Mouse (Mus musculus) liver, embryonic 14.5 days (tissue): ENCODE measurements around the gene Atg5. TPM values are rescaled to one million over a fixed set of nuclear protein-coding genes. Genes with fewer than 3 reads are reported as not detected.
A peak's percentile ranks its signal among the peaks of the same experiment; 100 is the strongest.

ENCODE experiments used
- ATAC-seq: fragments of 200-750 bp; cut with Nextera tagmentation; 2 replicates; pipeline ENCODE4 v1.8.0; 2017; ENCODE audit warnings: moderate number of reproducible peaks, mild to moderate bottlenecking, moderate library complexity; ENCODE audit not compliant: insufficient read depth
- DNase-seq, 3 experiments: peaks; one replicate each; pipeline ENCODE4 v3.0.0-alpha.2; 2012 to 2013; ENCODE audit warnings: low read depth in 3 of 3, low spot score in 3 of 3
- H3K27ac ChIP-seq: fragments of 300-500 bp; sonication (generic); 2 replicates; pipeline ENCODE4 v1.5.1; 2014; ENCODE audit warnings: moderate library complexity, mild to moderate bottlenecking, control low read depth, inconsistent platforms
- H3K27me3 ChIP-seq: fragments of 300-500 bp; sonication (generic); 2 replicates; pipeline ENCODE4 v1.6.1; 2014; ENCODE audit warnings: mild to moderate bottlenecking, low read length, moderate library complexity; ENCODE audit not compliant: control insufficient read depth, insufficient read depth
- H3K36me3 ChIP-seq: fragments of 300-500 bp; sonication (generic); replicated peaks from 2 replicates; pipeline ENCODE4 v1.6.1; 2014; ENCODE audit warnings: low read depth; ENCODE audit not compliant: control insufficient read depth, insufficient read depth
- H3K4me1 ChIP-seq, 2 experiments: fragments of 200-500 bp in 1 of 2; fragments of 300-500 bp in 1 of 2; sonication (generic) in 1 of 2; replicated peaks; 2 replicates each; pipeline ENCODE4 v1.6.1; 2012 to 2014; ENCODE audit warnings: antibody characterized with exemption in 1 of 2, inconsistent platforms in 1 of 2, low read length in 1 of 2; ENCODE audit not compliant: control insufficient read depth in 2 of 2, insufficient read depth in 2 of 2
- H3K4me2 ChIP-seq: fragments of 300-500 bp; sonication (generic); 2 replicates; pipeline ENCODE4 v1.6.1; 2014; ENCODE audit warnings: low read depth, mild to moderate bottlenecking, control low read depth, moderate library complexity
- H3K4me3 ChIP-seq, 2 experiments: fragments of 200-500 bp in 1 of 2; fragments of 300-500 bp in 1 of 2; sonication (generic) in 1 of 2; 2 replicates each; pipeline ENCODE4 v1.5.1; 2012 to 2014; ENCODE audit warnings: low read depth in 2 of 2, low read length in 2 of 2, mild to moderate bottlenecking in 2 of 2, control low read depth in 1 of 2, inconsistent platforms in 1 of 2, moderate library complexity in 1 of 2; ENCODE audit not compliant: insufficient read depth in 1 of 2
- H3K9ac ChIP-seq: fragments of 300-500 bp; sonication (generic); replicated peaks from 2 replicates; pipeline ENCODE4 v1.6.1; 2014; ENCODE audit warnings: mild to moderate bottlenecking, control low read depth, moderate library complexity
- H3K9me3 ChIP-seq: fragments of 300-500 bp; sonication (generic); 2 replicates; pipeline ENCODE4 v1.6.1; 2016; ENCODE audit warnings: low read length, mixed read lengths; ENCODE audit not compliant: control insufficient read depth
- CTCF ChIP-seq: IDR thresholded peaks from 2 replicates; pipeline ENCODE4 v1.5.1; 2016; ENCODE audit warnings: antibody characterized with exemption, low read depth, control low read depth
- EP300 ChIP-seq: IDR thresholded peaks from 2 replicates; pipeline ENCODE4 v1.6.1; 2016; ENCODE audit warnings: antibody characterized with exemption, low read depth
- WGBS: fragments of 180-500 bp; shearing (Covaris S2); extraction: QIAGEN DNeasy Blood & Tissue Kit; methylation state at CpG from one replicate; pipeline ENCODE4 v1.1.7; 2014; ENCODE audit not compliant: insufficient replicate concordance; 5-methylcytosine and 5-hydroxymethylcytosine counted together
- polyA plus RNA-seq, 2 experiments: library from polyadenylated mRNA; depleted of rRNA in 1 of 2; stranded (reverse) in 1 of 2; unstranded in 1 of 2; fragments of >200 nt; fragmentation: Nextera tagmentation in 1 of 2; extraction: Ambion mirVana in 1 of 2; gene quantifications; 2 replicates each; pipeline versions ENCODE4 v1.2.1 to v1.2.3; 2012 to 2014

The Atg5 gene
- polyA plus RNA-seq, 2 experiments, result 7.5 to 21.0 TPM

GRCm38 (mm10) chr10:44380476-44381208 lies 112.5 kb downstream of the Atg5 start:
- Histone ChIP-seq H3K4me1 (peaks cover 0 to 9% of the 10 kb centered on the region in 2 experiments; a peak in 2 of 4 replicates), H3K9ac (peak overlapping the region; percentile 48), H3K36me3 (no peaks in the 10 kb centered on the region), H3K9me3 (no peaks in the 10 kb centered on the region), H3K27me3 (no peaks in the 10 kb centered on the region), H3K4me2 (peak overlapping the region; percentile 68), H3K27ac (no peak overlapping the region), H3K4me3 (peak overlapping the region; percentile 46)
- TF ChIP-seq CTCF, result no peak
- TF ChIP-seq EP300, result no peak
- DNase-seq (peak; percentile 7 to 30 (median 18)), ATAC-seq (peak; percentile 23; the same call in 1 of the 2 replicates)
- WGBS, result 19% methylated on average over 20 of the region's 20 CpGs

DNA sequence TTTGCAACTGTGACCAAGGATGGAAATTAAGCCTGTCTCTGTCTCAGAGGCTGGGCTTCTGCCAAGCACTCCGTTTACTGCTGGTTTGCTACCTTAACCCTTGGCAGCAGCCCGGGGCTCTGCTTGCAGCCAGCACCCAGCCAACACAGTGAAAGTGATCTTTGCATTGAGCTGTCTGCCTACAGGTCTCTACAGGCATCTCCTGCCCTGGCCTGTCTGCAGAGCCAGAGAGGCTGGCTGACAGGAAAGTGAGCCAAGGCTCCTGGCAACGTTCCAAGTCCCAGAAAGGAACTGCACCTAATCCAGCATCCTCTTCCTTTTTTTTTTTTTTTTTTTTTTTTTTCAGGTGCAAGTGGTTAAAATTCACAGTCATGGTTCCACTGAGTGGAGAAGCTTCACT lies 113.2 kb downstream of the Atg5 start:
- WGBS, result 44% methylated on average over 3 of the region's 3 CpGs
- H3K9me3 ChIP-seq, result no peaks in the 10 kb centered on the region
- H3K4me3 ChIP-seq, result no peak overlapping the region
- H3K27me3 ChIP-seq, result no peaks in the 10 kb centered on the region
- no peak overlapping the region for H3K27ac ChIP-seq
- DNase-seq (peak in 1 of 3 experiments; percentile 7), ATAC-seq (no peak)
- no peak overlapping the region for H3K9ac ChIP-seq
- H3K4me1 ChIP-seq, result peaks cover 0 to 9% of the 10 kb centered on the region in 2 experiments; a peak in 2 of 4 replicates
- TF ChIP-seq CTCF (no peak), EP300 (no peak)
- H3K36me3 ChIP-seq, result no peaks in the 10 kb centered on the region
- H3K4me2 ChIP-seq, result no peak overlapping the region

DNA sequence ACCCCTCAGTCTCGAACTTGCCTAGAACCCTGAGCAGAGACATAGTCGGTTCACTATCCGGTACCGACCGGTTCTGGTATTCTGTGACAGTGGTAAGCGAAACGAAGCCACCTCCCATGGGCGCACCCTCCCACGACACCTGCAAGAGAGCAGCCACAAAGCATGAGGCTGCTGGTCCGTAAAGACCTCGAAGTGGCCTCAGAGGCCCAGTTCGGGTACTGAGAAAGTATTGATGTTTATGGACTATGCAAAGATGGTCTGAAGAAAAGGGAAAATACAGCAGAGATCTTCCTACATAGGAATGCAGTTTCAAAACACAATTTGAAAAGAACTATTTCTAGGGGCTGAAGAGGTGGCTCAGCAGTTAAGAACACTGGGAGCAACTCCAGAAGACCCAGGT lies 113.8 kb downstream of the Atg5 start:
- WGBS, result 82% methylated on average over 12 of the region's 12 CpGs
- Histone ChIP-seq H3K9ac (no peak overlapping the region), H3K4me1 (peaks cover 0 to 9% of the 10 kb centered on the region in 2 experiments; a peak in 2 of 4 replicates), H3K4me2 (no peak overlapping the region), H3K27ac (no peak overlapping the region), H3K9me3 (no peaks in the 10 kb centered on the region), H3K27me3 (no peaks in the 10 kb centered on the region), H3K36me3 (no peaks in the 10 kb centered on the region), H3K4me3 (no peak overlapping the region)
- ATAC-seq (no peak), DNase-seq (no peak)
- TF ChIP-seq CTCF (no peak), EP300 (no peak)

DNA sequence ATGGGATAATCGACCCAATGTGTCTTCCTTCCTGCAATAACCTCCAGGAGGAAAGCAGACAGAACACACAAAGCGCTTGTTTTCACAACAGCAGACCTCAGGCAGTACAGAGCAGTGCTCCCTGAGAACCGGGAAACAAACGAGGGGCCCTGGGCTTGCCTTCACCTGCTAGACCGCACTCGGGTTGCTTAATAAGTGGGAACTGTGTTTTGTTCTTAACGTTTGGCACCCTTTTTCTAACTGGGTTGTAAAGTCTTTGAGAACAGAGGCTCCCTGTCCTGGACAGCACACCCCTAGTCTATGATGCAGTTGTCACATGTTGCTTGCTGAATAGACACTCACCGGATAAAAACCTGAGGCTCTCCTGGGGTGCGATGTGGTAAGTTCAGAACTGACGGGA lies 115.1 kb downstream of the Atg5 start:
- Histone ChIP-seq H3K36me3 (no peaks in the 10 kb centered on the region), H3K9me3 (no peaks in the 10 kb centered on the region), H3K4me2 (no peak overlapping the region), H3K27ac (no peak overlapping the region), H3K9ac (no peak overlapping the region), H3K27me3 (no peaks in the 10 kb centered on the region), H3K4me1 (peaks cover 0 to 9% of the 10 kb centered on the region in 2 experiments; a peak in 2 of 4 replicates), H3K4me3 (no peak overlapping the region)
- TF ChIP-seq CTCF (no peak), EP300 (no peak)
- no peak for ATAC-seq
- 58% methylated on average over 10 of the region's 10 CpGs for WGBS
- no peak for DNase-seq

GRCm38 (mm10) chr10:44385227-44385626 lies 117.1 kb downstream of the Atg5 start:
- no peak for ATAC-seq
- WGBS, result 68% methylated on average over 5 of the region's 5 CpGs
- Histone ChIP-seq H3K27me3 (no peaks in the 10 kb centered on the region), H3K36me3 (no peaks in the 10 kb centered on the region), H3K9ac (no peak overlapping the region), H3K27ac (no peak overlapping the region), H3K4me1 (peaks cover 0 to 9% of the 10 kb centered on the region in 2 experiments; a peak in 3 of 4 replicates), H3K4me2 (no peak overlapping the region), H3K9me3 (no peaks in the 10 kb centered on the region), H3K4me3 (no peak overlapping the region)
- DNase-seq, result no peak
- TF ChIP-seq CTCF (no peak), EP300 (no peak)
